Mouse (Mus musculus): ENCODE data around the gene Minpp1. TPM values are rescaled to one million over a fixed set of nuclear protein-coding genes. Genes with fewer than 3 reads are reported as not detected.
"Not testable (repeated sequence)": the region's sequence is repeated elsewhere in the genome, so short reads cannot be mapped to it uniquely, and the experiment has no call there.

The Minpp1 gene
- 67.6 and 68.6 TPM in 2 replicates for polyA plus RNA-seq (2014; fragmentation: Nextera tagmentation; extraction: Ambion mirVana)

DNA sequence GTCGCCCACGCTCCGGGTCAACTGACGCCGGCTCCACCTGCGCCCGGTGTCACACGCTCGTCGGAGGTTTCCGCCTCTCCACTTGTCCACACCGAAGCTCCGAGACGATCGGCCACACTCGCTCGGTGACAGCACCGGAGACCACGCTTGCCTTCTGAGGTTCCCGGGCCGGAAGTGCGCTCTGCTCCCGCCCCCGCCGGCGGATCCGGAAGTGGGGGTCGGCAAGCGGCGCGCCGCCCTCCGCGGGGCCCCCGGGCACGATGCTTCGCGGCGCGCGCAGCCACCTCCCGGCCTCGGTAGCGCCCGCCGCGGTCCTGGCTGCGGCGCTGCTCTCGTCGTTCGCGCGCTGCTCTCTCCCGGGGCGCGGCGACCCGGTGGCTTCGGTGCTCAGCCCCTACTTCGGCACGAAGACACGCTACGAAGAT, at the start of gene Minpp1:
Gene Minpp1 (plus strand): TSS at position 89 of the 425 bp plus-strand sequence.
- H3K9ac ChIP-seq = peak within 1 kb of the TSS; percentile 76
- H3K27me3 ChIP-seq (ENCODE audit: insufficient read depth, low read length) = no peaks in the 10 kb centered on the region
- H3K4me3 ChIP-seq (ENCODE audit: low read depth, low read length) = peak within 1 kb of the TSS; percentile 75
- H3K9me3 ChIP-seq (ENCODE audit: low read depth, low read length) = no peaks in the 10 kb centered on the region
- WGBS = under 1% methylated on average over 64 of the region's 64 CpGs
- no peak for TF ChIP-seq CTCF (IDR thresholded peaks at IDR 0.05; ENCODE audit: low read depth)
- DNase-seq (peak; percentile 93), ATAC-seq (ENCODE audit: insufficient read depth) (peak; percentile 92)
- peak within 1 kb of the TSS; percentile 78 for H3K4me2 ChIP-seq
- peaks cover 4% of the 10 kb centered on the region; the same call in 1 of the 2 replicates for H3K4me1 ChIP-seq (ENCODE audit: insufficient read depth)
- H3K36me3 ChIP-seq (ENCODE audit: insufficient read depth) = no peaks in the 10 kb centered on the region
- peak within 1 kb of the TSS; percentile 82 for H3K27ac ChIP-seq (ENCODE audit: low read depth)

DNA sequence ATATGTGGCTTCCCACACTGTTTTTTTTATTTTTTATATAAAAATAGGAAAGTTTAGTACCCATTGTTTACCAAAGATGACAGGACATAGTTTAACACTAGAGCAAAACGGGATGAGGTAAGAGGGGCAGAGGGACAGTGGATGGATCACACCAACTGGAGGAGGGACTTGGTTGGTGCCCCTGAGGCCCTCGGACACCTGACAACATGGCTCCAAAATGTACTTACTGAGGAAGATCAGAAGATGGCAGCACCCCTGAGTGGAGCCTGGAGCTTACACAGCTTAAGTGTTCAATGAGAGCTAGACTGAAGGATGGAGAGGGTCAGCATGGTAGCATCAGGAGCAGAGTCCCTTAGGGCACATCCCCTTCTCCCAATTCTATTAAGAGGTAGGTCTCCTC, 46.2 kb upstream of the Minpp1 start:
- ATAC-seq (ENCODE audit: insufficient read depth) (no peak), DNase-seq (no peak)
- no peak overlapping the region for H3K27ac ChIP-seq (ENCODE audit: low read depth)
- no peaks in the 10 kb centered on the region for H3K9me3 ChIP-seq (ENCODE audit: low read depth, low read length)
- WGBS = 86% methylated on average over 2 of the region's 2 CpGs
- no peak overlapping the region for H3K4me3 ChIP-seq (ENCODE audit: low read depth, low read length)
- TF ChIP-seq CTCF (IDR thresholded peaks at IDR 0.05; ENCODE audit: low read depth) = no peak
- no peaks in the 10 kb centered on the region for H3K4me1 ChIP-seq (ENCODE audit: insufficient read depth)
- no peak overlapping the region for H3K4me2 ChIP-seq
- no peak overlapping the region for H3K9ac ChIP-seq
- H3K36me3 ChIP-seq (ENCODE audit: insufficient read depth) = no peaks in the 10 kb centered on the region
- H3K27me3 ChIP-seq (ENCODE audit: insufficient read depth, low read length) = no peaks in the 10 kb centered on the region

DNA sequence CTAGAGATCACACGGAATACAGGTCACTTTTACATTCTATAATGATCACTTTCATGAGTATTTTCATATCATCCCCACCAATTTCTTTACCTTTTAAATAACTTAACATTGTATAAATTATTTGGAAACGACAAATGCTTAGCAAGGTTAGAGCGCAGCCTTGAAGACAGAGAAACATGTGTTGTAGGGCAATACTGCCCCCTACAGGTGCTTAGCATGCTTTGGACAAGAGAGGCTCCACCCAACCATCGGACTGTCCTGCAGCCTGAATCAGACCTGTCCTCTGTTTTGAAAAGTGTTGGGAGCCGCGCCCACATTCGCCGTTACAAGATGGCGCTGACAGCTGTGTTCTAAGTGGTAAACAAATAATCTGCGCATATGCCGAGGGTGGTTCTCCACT, 44.0 kb upstream of the Minpp1 start:
- Histone ChIP-seq H3K36me3 (ENCODE audit: insufficient read depth) (no peaks in the 10 kb centered on the region), H3K9me3 (ENCODE audit: low read depth, low read length) (no peaks in the 10 kb centered on the region), H3K4me2 (no peak overlapping the region), H3K4me1 (ENCODE audit: insufficient read depth) (no peaks in the 10 kb centered on the region), H3K4me3 (ENCODE audit: low read depth, low read length) (no peak overlapping the region), H3K27me3 (ENCODE audit: insufficient read depth, low read length) (no peaks in the 10 kb centered on the region), H3K9ac (no peak overlapping the region), H3K27ac (ENCODE audit: low read depth) (no peak overlapping the region)
- WGBS = 99% methylated on average over 10 of the region's 11 CpGs
- ATAC-seq (ENCODE audit: insufficient read depth) = no peak
- peak; percentile 7 for DNase-seq
- 0 out of 2 replicates have a peak, but pooled peaks have one; percentile 5 for TF ChIP-seq CTCF (IDR thresholded peaks at IDR 0.05; ENCODE audit: low read depth)

DNA sequence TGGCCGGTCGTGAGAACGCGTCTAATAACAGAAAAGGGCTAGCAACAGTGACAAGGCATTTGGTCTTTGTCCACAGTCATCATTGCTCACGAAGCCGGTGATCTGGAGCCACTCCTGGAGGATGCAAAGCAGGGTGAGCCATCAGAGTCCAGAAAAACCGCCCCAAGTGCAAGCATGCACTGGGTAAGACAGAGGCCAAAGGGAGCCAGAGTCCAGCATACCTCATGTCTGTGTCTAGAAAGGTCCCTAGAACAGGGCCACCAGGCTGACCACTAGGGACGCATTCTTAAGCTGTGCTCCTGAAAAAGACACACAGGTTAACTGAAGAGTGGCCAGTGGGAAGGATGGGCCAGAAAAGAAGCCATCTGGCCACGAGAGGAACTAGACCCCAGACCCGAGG, 36.6 kb upstream of the Minpp1 start:
- DNase-seq = no peak
- Histone ChIP-seq H3K27me3 (ENCODE audit: insufficient read depth, low read length) (no peaks in the 10 kb centered on the region), H3K4me3 (ENCODE audit: low read depth, low read length) (no peak overlapping the region), H3K9me3 (ENCODE audit: low read depth, low read length) (no peaks in the 10 kb centered on the region), H3K9ac (no peak overlapping the region), H3K36me3 (ENCODE audit: insufficient read depth) (no peaks in the 10 kb centered on the region), H3K4me2 (no peak overlapping the region), H3K4me1 (ENCODE audit: insufficient read depth) (no peaks in the 10 kb centered on the region), H3K27ac (ENCODE audit: low read depth) (no peak overlapping the region)
- no peak for ATAC-seq (ENCODE audit: insufficient read depth)
- 92% methylated on average over 10 of the region's 10 CpGs for WGBS
- no peak for TF ChIP-seq CTCF (IDR thresholded peaks at IDR 0.05; ENCODE audit: low read depth)

DNA sequence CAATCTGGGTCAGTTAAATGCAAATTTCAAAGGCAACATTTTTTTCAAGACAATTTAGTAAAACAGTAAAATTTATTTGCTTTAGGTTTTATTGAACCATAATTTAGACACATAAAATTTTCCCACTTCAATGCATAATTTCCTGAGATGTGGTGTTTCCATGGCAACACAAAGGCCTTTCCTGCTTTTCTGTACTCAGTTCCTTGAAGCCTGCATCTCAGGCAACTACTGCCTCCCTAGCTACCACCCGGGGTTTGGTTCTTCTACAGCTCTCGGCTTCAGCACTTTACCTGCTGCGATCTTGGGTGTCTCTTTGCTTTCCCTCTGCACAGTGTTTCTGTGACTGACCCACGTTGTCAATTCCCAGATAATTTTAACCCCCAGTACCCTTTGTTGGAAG, 33.3 kb upstream of the Minpp1 start:
- Histone ChIP-seq H3K9ac (no peak overlapping the region), H3K4me1 (ENCODE audit: insufficient read depth) (no peaks in the 10 kb centered on the region), H3K9me3 (ENCODE audit: low read depth, low read length) (no peaks in the 10 kb centered on the region), H3K4me2 (no peak overlapping the region), H3K36me3 (ENCODE audit: insufficient read depth) (no peaks in the 10 kb centered on the region), H3K27me3 (ENCODE audit: insufficient read depth, low read length) (no peaks in the 10 kb centered on the region), H3K4me3 (ENCODE audit: low read depth, low read length) (no peak overlapping the region), H3K27ac (ENCODE audit: low read depth) (no peak overlapping the region)
- no peak for ATAC-seq (ENCODE audit: insufficient read depth)
- 74% methylated on average over 4 of the region's 4 CpGs for WGBS
- no peak for TF ChIP-seq CTCF (IDR thresholded peaks at IDR 0.05; ENCODE audit: low read depth)
- DNase-seq = no peak

DNA sequence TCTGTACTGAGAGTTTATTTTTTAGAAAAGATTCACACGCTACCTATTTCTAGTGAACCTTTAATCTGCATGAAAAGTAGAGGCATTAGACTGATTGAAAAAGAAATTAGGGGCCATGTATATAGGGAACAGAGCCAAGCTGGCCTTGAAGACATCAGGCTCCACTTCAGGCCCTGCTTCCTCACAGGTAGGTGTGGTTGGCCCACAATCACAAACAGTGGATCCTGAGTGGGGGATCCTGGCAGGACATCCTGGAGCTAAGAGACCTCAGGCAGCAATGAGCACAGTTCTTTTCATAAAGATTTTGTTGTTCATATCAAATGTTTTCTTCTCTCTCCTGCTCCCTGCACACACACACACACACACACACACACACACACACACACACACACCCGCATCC, 28.8 kb upstream of the Minpp1 start:
- no peak overlapping the region for H3K4me3 ChIP-seq (ENCODE audit: low read depth, low read length)
- no peak for DNase-seq
- no peak overlapping the region for H3K27ac ChIP-seq (ENCODE audit: low read depth)
- no peaks in the 10 kb centered on the region for H3K4me1 ChIP-seq (ENCODE audit: insufficient read depth)
- no peak overlapping the region for H3K9ac ChIP-seq
- ATAC-seq (ENCODE audit: insufficient read depth) = no peak
- H3K36me3 ChIP-seq (ENCODE audit: insufficient read depth) = no peaks in the 10 kb centered on the region
- no peaks in the 10 kb centered on the region; the same call in 1 of the 2 replicates for H3K9me3 ChIP-seq (ENCODE audit: low read depth, low read length)
- no peak overlapping the region for H3K4me2 ChIP-seq
- H3K27me3 ChIP-seq (ENCODE audit: insufficient read depth, low read length) = no peaks in the 10 kb centered on the region
- no peak for TF ChIP-seq CTCF (IDR thresholded peaks at IDR 0.05; ENCODE audit: low read depth)
- 64% methylated on average over 2 of the region's 2 CpGs for WGBS

DNA sequence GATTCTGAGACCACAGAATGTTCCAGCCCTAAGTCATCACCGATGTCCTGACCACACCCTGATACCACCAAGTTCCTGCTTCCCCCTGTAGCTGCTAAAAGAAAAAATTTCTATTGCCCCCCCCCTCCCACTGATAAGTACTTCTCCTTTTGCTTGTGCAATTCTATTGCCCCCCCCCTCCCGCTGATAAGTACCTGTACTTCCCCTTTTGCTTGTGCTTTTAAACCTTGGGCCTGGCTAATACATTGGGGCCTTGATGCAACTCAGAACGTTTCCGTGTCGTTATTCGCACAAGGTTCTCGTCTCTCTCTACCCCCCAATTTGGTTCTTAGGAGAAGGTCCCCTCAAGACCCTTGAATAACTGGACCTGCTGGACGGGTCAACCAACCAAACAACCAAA, 27.9 kb upstream of the Minpp1 start:
- not testable (repeated sequence) for H3K9ac ChIP-seq; DNase-seq; H3K4me3 ChIP-seq (ENCODE audit: low read depth, low read length); ATAC-seq (ENCODE audit: insufficient read depth); H3K27me3 ChIP-seq (ENCODE audit: insufficient read depth, low read length); H3K4me2 ChIP-seq; H3K4me1 ChIP-seq (ENCODE audit: insufficient read depth); H3K9me3 ChIP-seq (ENCODE audit: low read depth, low read length); H3K27ac ChIP-seq (ENCODE audit: low read depth); H3K36me3 ChIP-seq (ENCODE audit: insufficient read depth)
- WGBS = 86% methylated on average over 8 of the region's 8 CpGs

DNA sequence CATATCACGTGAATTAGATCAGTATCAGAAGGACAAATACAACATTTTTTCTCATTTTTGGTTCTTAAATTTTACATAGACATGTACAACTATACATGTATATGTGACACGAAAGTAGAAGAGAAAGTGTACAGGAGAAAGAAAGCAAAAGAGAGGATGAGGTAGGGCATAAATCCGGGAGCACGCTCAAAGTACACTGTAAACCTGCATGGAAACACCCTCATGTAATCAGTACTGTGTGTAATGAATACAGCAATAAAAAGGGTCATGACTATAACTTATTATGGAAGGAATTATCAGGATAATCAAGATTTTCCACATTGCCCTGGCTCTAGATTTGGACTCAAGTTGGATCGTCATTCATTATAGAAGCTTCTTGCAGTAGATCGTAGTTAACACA, 22.5 kb upstream of the Minpp1 start:
- Histone ChIP-seq H3K9me3 (ENCODE audit: low read depth, low read length) (no peaks in the 10 kb centered on the region; the same call in 1 of the 2 replicates), H3K36me3 (ENCODE audit: insufficient read depth) (no peaks in the 10 kb centered on the region), H3K9ac (no peak overlapping the region), H3K27ac (ENCODE audit: low read depth) (no peak overlapping the region), H3K4me2 (no peak overlapping the region), H3K4me1 (ENCODE audit: insufficient read depth) (no peaks in the 10 kb centered on the region), H3K4me3 (ENCODE audit: low read depth, low read length) (no peak overlapping the region), H3K27me3 (ENCODE audit: insufficient read depth, low read length) (no peaks in the 10 kb centered on the region)
- no peak for DNase-seq
- TF ChIP-seq CTCF (IDR thresholded peaks at IDR 0.05; ENCODE audit: low read depth) = no peak
- 89% methylated on average over 6 of the region's 6 CpGs for WGBS
- no peak for ATAC-seq (ENCODE audit: insufficient read depth)

All from lung, embryonic 14.5 days (tissue).